Mouse (Mus musculus) layer of hippocampus, adult 6 months (tissue): ENCODE data around the gene Unc119b. TPM values are rescaled to one million over a fixed set of nuclear protein-coding genes. Genes with fewer than 3 reads are reported as not detected.

ENCODE experiments used
- long read RNA-seq, 2 experiments: library from polyadenylated mRNA; unstranded; transcript quantifications; one replicate each; pipeline ENCODE4 v2.0.0; 2019 to 2020
- polyA plus RNA-seq: library from polyadenylated mRNA; unstranded; fragments of <200 nt; fragmentation: Nextera tagmentation; gene quantifications from 2 replicates; pipeline ENCODE4 v1.2.3, GENCODE M21; 2021

Unc119b gene
- 17.7 and 19.2 TPM in 2 replicates for polyA plus RNA-seq
- long read RNA-seq, experiment 1, transcript Unc119b-201 (5 exons, 3,659 nt): major isoform, 17 of 25 reads
- long read RNA-seq, experiment 1, partial matches to known transcripts: 1 of 25 reads
- long read RNA-seq, experiment 1, other reads (novel, unspliced or antisense): 7 of 25 reads
- long read RNA-seq, experiment 2, transcript Unc119b-201 (5 exons, 3,659 nt): major isoform, 167 of 185 reads
- long read RNA-seq, experiment 2, partial matches to known transcripts: 2 of 185 reads
- long read RNA-seq, experiment 2, other reads (novel, unspliced or antisense): 13 of 185 reads

GRCm38 (mm10) chr5:115134234-115135165 lies at the start of gene Unc119b:
Unc119b (minus strand) TSS chr5:115134975.

GRCm38 (mm10) chr5:115158040-115158983 lies 23.5 kb upstream of the Unc119b start, which contains the start of gene Mlec:
Mlec (minus strand) TSS chr5:115158179.

GRCm38 (mm10) chr5:115118961-115119570 lies 15.7 kb downstream of the Unc119b start, which contains the start of gene Acads:
Acads (minus strand) TSS chr5:115119346.

GRCm38 (mm10) chr5:115098195-115098594 lies 36.6 kb downstream of the Unc119b start, which contains the start of gene Gm10401:
Gm10401 (minus strand) TSS chr5:115098295.

Other genes starting within 250 kb of the Unc119b start
- 2.0 and 5.7 TPM in 2 replicates for gene Oasl2, start 238.0 kb downstream of the Unc119b start, polyA plus RNA-seq
- 0.20 and 0.39 TPM in 2 replicates for gene Oasl1, start 211.7 kb downstream of the Unc119b start, polyA plus RNA-seq
- gene 2210016L21Rik, start 192.8 kb downstream of the Unc119b start, polyA plus RNA-seq: 222 and 238 TPM in 2 replicates
- 0.04 TPM in 1 of 2 replicates, not detected in the other for gene Hnf1a, start 163.9 kb downstream of the Unc119b start, polyA plus RNA-seq
- 7.9 and 8.7 TPM in 2 replicates for gene Sppl3, start 123.8 kb downstream of the Unc119b start, polyA plus RNA-seq
- 10.3 and 10.8 TPM in 2 replicates for gene Gm10401, start 36.7 kb downstream of the Unc119b start, polyA plus RNA-seq
- 4.2 and 4.3 TPM in 2 replicates for gene Acads, start 15.6 kb downstream of the Unc119b start, polyA plus RNA-seq
- 20.8 and 25.1 TPM in 2 replicates for gene Mlec, start 23.2 kb upstream of the Unc119b start, polyA plus RNA-seq
- gene Cabp1, start 59.4 kb upstream of the Unc119b start, polyA plus RNA-seq: 8.6 and 9.8 TPM in 2 replicates
- gene Pop5, start 100.9 kb upstream of the Unc119b start, polyA plus RNA-seq: 325 and 335 TPM in 2 replicates
- gene Rnf10, start 137.9 kb upstream of the Unc119b start, polyA plus RNA-seq: 49.6 and 52.5 TPM in 2 replicates
- gene Coq5, start 144.7 kb upstream of the Unc119b start, polyA plus RNA-seq: 61.2 and 63.5 TPM in 2 replicates
- 357 and 367 TPM in 2 replicates for gene Dynll1, start 166.0 kb upstream of the Unc119b start, polyA plus RNA-seq
- gene Srsf9, start 192.2 kb upstream of the Unc119b start, polyA plus RNA-seq: 32.8 and 35.5 TPM in 2 replicates
- gene Gatc, start 206.2 kb upstream of the Unc119b start, polyA plus RNA-seq: 19.3 and 21.7 TPM in 2 replicates
- gene Triap1, start 206.2 kb upstream of the Unc119b start, polyA plus RNA-seq: 45.2 and 46.4 TPM in 2 replicates
- 2,766 and 2,985 TPM in 2 replicates for gene Cox6a1, start 214.0 kb upstream of the Unc119b start, polyA plus RNA-seq